Mouse (Mus musculus) monocyte, adult 5-6 weeks (primary cell): ENCODE data around the gene Col4a6. TPM values are rescaled to one million over a fixed set of nuclear protein-coding genes. Genes with fewer than 3 reads are reported as not detected.

Source experiments
- ATAC-seq: fragments of 153-309, 156-312 bp; replicated peaks from 2 replicates; pipeline ENCODE4 v1.8.0; 2017; ENCODE audit warnings: mild to moderate bottlenecking; ENCODE audit not compliant: low TSS enrichment, insufficient number of reproducible peaks, severe bottlenecking, poor library complexity, low FRiP score
- total RNA-seq: library from RNA; stranded (forward); fragments of 200-1000, 200-491, 200-594 nt; gene quantifications from 3 replicates; pipeline ENCODE4 v1.2.3, GENCODE M21; 2017

Gene Col4a6
- total RNA-seq, 1 experiment from 2014 or later, result not detected

DNA sequence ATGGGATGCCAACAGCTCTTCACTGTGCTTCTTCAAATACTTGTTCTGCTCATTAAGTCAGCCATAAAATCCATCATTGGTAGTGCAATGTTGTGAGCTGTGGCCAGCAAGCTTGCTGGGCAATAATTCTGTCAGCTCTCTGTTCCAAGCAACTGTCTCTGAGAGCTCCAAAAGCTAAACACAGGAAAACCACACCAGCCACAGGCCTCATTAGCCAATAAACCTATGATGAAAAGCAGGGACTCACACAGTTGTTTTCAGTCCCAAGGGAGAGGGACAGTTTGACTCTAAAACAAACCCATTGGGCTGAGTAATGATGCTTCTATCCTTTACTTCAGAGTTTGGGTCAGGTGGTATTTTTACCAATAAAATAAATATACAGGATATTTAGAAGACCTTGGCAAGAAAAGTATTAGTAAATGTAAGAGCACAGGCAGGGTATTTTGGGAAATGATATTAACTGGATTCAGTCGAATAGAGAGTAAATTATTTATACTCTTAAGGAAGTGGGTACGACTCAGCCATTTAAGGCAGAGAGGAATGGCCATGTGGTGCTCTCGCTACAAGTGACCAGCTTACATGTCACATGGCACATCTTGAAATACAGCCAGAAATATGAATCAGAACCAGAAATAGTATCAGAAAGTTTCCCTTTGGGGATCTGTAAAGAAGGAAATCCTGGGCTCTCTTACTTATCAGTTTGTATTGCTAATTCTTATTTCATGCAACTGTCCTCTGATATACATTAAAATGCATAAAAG lies 181.0 kb downstream of the Col4a6 start:
- ATAC-seq, result no peak

GRCm38 (mm10) chrX:141276397-141276796 lies 197.5 kb downstream of the Col4a6 start:
- ATAC-seq, result 0 out of 2 replicates have a peak, but pooled peaks have one; percentile 66

DNA sequence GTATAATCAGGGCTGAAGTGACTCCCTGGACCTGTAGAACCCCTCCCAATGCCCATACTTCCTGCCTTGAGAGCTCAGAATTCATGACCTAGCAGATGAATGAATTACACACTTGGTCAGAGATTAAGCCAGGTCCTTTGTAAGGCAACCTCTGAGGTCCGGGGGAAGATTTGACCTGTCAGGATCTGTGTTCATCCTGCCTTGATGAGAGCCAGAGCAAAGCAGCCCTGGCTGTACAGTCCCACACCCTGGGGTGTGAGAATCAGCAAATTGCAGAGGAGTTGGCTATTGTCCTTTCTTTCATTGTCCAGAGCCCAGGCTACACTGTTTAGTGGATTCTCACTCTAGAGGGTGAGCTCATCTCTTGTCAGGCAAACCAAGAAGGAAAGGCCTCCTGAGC lies 207.9 kb downstream of the Col4a6 start:
- no peak for ATAC-seq

DNA sequence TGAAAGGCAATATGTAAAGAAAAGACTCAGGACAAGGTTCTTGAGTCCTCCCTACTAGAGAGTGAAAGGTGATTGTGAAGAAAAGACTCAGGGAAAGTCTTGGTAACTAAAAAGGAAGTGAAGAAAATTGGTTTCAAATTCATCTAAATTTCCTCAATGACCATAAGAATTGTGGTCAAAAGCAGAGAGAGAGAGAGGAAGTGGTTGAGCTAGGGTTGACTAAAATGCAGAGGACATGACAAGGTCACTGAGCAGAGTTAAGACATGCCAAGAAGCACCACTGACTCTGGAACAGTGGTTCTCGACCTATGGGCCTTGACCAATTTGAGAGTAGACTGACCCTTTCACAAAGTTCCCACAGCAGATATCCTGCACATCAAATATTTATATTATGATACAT lies 224.2 kb downstream of the Col4a6 start:
- ATAC-seq, result no peak

- ATAC-seq, result no peak
Observed at GRCm38 (mm10) chrX:141236564-141237333, 237.1 kb downstream of the Col4a6 start.

DNA sequence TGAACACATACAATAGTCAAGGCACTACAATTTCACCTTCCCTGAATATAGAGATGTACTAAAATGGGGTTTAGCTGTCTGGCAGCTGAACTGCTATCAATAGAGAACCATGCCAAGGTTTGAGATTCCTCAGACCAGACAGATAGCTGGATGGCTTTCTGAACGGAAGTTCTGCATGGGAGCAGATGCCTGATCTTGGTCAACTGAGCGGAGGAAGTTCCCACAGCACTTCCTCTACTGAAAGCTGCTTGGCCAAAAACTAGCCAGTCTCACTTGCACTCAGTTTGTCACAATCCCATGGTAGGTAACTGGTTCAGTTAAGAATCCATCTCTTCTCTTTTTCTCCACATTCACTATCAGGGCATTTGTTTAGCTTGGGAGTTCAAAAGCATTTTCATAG lies 245.7 kb downstream of the Col4a6 start:
- no peak for ATAC-seq

DNA sequence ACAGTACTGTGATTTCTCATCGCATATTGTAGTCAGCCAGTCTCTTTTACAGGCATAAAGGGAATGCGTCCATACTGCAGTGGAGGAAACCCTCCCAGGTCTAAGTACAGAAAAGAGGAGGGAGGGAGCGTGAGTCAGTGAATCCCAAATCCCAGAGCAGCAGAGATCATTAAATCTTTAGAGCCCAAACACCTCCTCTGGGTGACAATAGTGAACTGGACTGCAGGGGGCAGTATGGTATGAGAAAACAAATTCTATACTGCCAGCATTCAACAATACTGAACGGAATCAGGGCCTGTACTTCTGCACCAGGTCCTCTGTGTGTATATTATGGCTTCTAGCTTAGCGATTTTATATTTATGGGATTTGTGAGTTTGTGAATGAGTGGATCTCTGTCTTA lies 261.1 kb downstream of the Col4a6 start:
- no peak for ATAC-seq

GRCm38 (mm10) chrX:141198993-141199392 lies 274.9 kb downstream of the Col4a6 start:
- no peak for ATAC-seq

DNA sequence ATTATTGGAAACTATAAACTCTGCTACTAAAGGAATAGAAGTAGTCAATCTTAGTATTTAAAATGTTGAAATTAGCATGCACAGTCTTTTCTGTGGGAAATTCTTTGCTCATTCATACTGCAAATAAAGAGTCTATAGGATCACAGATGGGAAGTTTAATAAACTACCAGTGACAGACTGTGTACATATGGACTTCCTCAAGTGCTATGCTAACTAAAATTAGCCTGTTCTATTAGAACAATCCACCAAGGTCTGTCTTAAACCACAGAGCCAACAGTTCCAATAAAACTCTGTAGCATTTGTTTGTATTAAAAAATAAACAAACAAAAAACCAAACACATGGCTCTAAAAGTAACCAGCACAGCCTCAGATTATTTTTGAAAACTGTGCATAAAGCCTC lies 278.8 kb downstream of the Col4a6 start:
- ATAC-seq, result no peak

GRCm38 (mm10) chrX:141175353-141175752 lies 298.5 kb downstream of the Col4a6 start:
- no peak for ATAC-seq

DNA sequence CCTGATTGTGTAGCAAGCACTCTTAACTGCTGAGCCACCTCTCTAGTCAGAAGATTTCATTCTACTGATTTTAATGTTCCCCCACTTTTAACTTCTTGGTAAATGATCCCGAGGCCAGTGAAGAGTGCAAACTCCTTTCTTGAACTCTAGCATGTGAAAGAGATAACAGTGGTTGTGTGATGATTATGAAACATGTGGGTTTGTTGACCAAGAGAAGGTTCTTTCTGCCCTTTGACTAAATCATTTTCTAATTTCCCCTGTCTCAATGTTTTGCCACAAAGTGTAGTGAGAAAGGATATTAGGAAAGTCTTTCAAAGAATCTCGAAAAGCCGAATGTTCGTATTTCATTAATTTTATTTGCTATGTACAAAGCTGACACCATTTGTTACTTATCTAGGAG lies 308.8 kb downstream of the Col4a6 start:
- no peak for ATAC-seq

DNA sequence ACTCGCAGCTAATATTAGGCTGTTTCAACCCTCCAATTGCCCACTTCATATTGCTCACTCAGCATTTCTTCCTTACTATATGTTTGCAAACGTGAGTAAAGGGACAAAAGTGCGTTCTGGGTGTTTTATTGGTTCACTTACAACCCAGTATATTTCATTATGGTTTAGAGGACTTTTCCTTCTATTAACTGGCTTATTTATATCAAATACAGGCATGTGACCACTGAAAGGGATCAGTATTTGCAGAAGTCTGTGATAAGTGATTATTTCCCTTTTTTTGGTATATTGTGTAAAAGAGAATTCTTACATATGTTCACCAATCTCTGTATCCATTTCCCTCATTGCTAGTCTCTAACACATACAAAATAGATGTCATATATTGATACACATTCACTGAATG lies 313.5 kb downstream of the Col4a6 start:
- ATAC-seq, result no peak

GRCm38 (mm10) chrX:141158160-141158559 lies 315.7 kb downstream of the Col4a6 start:
- ATAC-seq, result no peak

DNA sequence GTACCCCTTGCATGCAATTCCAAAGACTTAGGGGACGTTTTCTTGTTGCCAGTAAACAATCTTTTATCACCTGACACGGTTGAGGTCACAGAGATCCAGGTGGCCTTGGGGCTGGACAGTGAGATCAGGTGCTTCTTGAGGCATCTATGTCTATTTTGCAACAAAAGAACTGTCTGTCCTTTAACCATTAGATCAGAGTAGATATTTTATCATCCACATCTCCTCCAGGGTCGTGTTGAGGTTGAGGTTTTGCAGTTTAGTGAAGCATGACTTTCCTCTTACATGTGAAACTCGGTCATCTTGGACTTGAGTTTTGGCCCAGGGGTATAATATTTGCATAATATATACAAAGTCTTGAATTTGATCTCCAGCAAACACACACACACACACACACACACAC lies 316.2 kb downstream of the Col4a6 start:
- ATAC-seq, result no peak

GRCm38 (mm10) chrX:141156696-141157095 lies 317.2 kb downstream of the Col4a6 start:
- ATAC-seq, result no peak

DNA sequence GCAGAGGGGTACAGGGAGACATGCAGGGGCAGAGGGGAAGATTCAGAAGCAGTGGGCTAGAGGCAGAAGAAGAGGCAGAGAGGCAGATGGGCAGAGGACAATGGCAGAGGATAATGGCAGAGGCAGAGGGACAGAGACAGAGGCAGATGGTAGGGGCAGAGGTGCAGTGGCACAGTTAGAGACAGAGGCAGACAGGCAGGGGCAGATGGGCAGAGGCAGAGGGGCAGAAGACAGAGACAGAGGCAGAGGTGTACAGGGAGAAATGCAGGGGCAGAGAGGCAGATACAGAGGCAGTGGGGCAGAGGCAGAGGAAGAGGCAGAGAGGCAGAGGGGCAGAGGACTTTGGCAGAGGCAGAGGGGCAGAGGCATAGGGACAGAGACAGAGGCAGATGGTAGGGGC lies 322.7 kb downstream of the Col4a6 start:
- peak; percentile 50; the same call in 1 of the 2 replicates for ATAC-seq

GRCm38 (mm10) chrX:141150290-141150689 lies 323.6 kb downstream of the Col4a6 start:
- peak; percentile 47 for ATAC-seq

DNA sequence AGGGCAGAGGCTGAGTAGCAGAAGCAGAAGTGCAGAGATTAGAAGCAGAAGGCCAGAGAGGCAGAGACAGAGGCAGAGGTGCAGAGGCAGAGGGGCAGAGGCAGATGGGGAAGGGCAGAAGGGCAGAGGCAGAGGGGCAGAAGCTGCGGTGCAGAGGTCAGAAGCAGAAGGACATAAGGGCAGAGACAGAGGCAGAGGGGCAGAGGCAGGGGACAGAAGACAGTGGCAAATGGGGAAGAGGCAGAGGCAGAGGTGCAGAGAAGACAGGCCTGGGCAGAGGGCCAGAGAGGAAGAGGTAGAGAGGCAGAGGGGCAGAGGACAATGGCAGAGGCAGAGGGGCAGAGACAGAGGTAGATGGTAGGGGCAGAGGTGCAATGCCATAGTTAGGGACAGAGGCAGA lies 324.2 kb downstream of the Col4a6 start:
- 0 out of 2 replicates have a peak, but pooled peaks have one; percentile 35 for ATAC-seq
